Mouse (Mus musculus) ovary, postnatal 10 days (tissue): ENCODE results near the gene Maml2.

Experiments
- DNase-seq: peaks from one replicate; pipeline ENCODE4 v3.0.0; 2022; ENCODE audit warnings: low spot score

Gene Maml2

GRCm38 (mm10) chr9:13310236-13310635 is 12.5 kb downstream of the Maml2 start:
- no peak for DNase-seq

GRCm38 (mm10) chr9:13311094-13311493 is 13.3 kb downstream of the Maml2 start:
- DNase-seq = no peak

- DNase-seq = no peak
These were observed 16.2 kb downstream of the Maml2 start for GRCm38 (mm10) chr9:13313923-13314322.

GRCm38 (mm10) chr9:13314577-13315004 is 16.8 kb downstream of the Maml2 start:
- DNase-seq = no peak

GRCm38 (mm10) chr9:13315393-13315792 is 17.6 kb downstream of the Maml2 start:
- no peak for DNase-seq

- no peak for DNase-seq
These were observed 21.8 kb downstream of the Maml2 start for GRCm38 (mm10) chr9:13319566-13319965.

- no peak for DNase-seq
These were observed 23.1 kb downstream of the Maml2 start for GRCm38 (mm10) chr9:13320800-13321364.

GRCm38 (mm10) chr9:13323074-13323473 is 25.3 kb downstream of the Maml2 start:
- no peak for DNase-seq

- DNase-seq = no peak
These were observed 25.9 kb downstream of the Maml2 start for GRCm38 (mm10) chr9:13323612-13324011.

- DNase-seq = no peak
These were observed 116.5 kb downstream of the Maml2 start for GRCm38 (mm10) chr9:13414230-13414766.

- DNase-seq = peak; percentile 15
These were observed 127.5 kb downstream of the Maml2 start for GRCm38 (mm10) chr9:13425031-13425940.

GRCm38 (mm10) chr9:13429477-13430125 is 131.8 kb downstream of the Maml2 start:
- DNase-seq = no peak

GRCm38 (mm10) chr9:13430302-13430701 is 132.5 kb downstream of the Maml2 start:
- no peak for DNase-seq

- no peak for DNase-seq
These were observed 133.0 kb downstream of the Maml2 start for GRCm38 (mm10) chr9:13430744-13431143.

GRCm38 (mm10) chr9:13431646-13432045 is 133.9 kb downstream of the Maml2 start:
- DNase-seq = no peak

GRCm38 (mm10) chr9:13433501-13434090 is 135.8 kb downstream of the Maml2 start:
- no peak for DNase-seq

- DNase-seq = no peak
These were observed 143.2 kb downstream of the Maml2 start for GRCm38 (mm10) chr9:13440911-13441310.

- no peak for DNase-seq
These were observed 144.4 kb downstream of the Maml2 start for GRCm38 (mm10) chr9:13442012-13442735.

GRCm38 (mm10) chr9:13443484-13444211 is 145.9 kb downstream of the Maml2 start:
- DNase-seq = no peak

- no peak for DNase-seq
These were observed 148.5 kb downstream of the Maml2 start for GRCm38 (mm10) chr9:13446236-13446635.
